Mouse (Mus musculus): ENCODE measurements around the gene Rsu1. TPM values are rescaled to one million over a fixed set of nuclear protein-coding genes. Genes with fewer than 3 reads are reported as not detected.

The Rsu1 gene
- polyA plus RNA-seq, 1 experiment: 49.1 TPM

GRCm38 (mm10) chr2:13240711-13241110, 30.5 kb downstream of the Rsu1 start:
- Histone ChIP-seq H3K36me3 (ENCODE audit: control insufficient read depth, insufficient read depth, low read length) (no peaks in the 10 kb centered on the region), H3K27ac (ENCODE audit: insufficient read depth, low read length) (no peak overlapping the region), H3K27me3 (ENCODE audit: control insufficient read depth, insufficient read depth, low read length) (no peaks in the 10 kb centered on the region), H3K4me3 (ENCODE audit: extremely low read depth, insufficient read depth, insufficient read length) (no peak overlapping the region), H3K4me1 (ENCODE audit: control insufficient read depth, insufficient read depth, insufficient read length) (no peaks in the 10 kb centered on the region)
- 84% methylated on average over 9 of the region's 9 CpGs for WGBS
- no peak for DNase-seq (ENCODE audit: low read depth in 1 of 2, low spot score in 2 of 2)
- TF ChIP-seq POLR2A (IDR thresholded peaks at IDR 0.05; ENCODE audit: low read depth, low read length): no peak
- no peak for TF ChIP-seq CTCF (IDR thresholded peaks at IDR 0.05; ENCODE audit: extremely low read depth, insufficient read depth, insufficient read length, insufficient replicate concordance)

- no peak overlapping the region for H3K4me3 ChIP-seq (ENCODE audit: extremely low read depth, insufficient read depth, insufficient read length)
- DNase-seq (ENCODE audit: low read depth in 1 of 2, low spot score in 2 of 2): peak; percentile 33 to 40
- H3K27ac ChIP-seq (ENCODE audit: insufficient read depth, low read length): no peak overlapping the region
- H3K4me1 ChIP-seq (ENCODE audit: control insufficient read depth, insufficient read depth, insufficient read length): peaks cover 4% of the 10 kb centered on the region
- 84% methylated on average over 8 of the region's 8 CpGs for WGBS
- TF ChIP-seq CTCF (IDR thresholded peaks at IDR 0.05; ENCODE audit: extremely low read depth, insufficient read depth, insufficient read length, insufficient replicate concordance) (peak; percentile 29; the same call in 1 of the 2 replicates), POLR2A (IDR thresholded peaks at IDR 0.05; ENCODE audit: low read depth, low read length) (no peak)
- no peaks in the 10 kb centered on the region for H3K27me3 ChIP-seq (ENCODE audit: control insufficient read depth, insufficient read depth, low read length)
- no peaks in the 10 kb centered on the region for H3K36me3 ChIP-seq (ENCODE audit: control insufficient read depth, insufficient read depth, low read length)
Observed at GRCm38 (mm10) chr2:13237140-13237901, 33.9 kb downstream of the Rsu1 start.

DNA sequence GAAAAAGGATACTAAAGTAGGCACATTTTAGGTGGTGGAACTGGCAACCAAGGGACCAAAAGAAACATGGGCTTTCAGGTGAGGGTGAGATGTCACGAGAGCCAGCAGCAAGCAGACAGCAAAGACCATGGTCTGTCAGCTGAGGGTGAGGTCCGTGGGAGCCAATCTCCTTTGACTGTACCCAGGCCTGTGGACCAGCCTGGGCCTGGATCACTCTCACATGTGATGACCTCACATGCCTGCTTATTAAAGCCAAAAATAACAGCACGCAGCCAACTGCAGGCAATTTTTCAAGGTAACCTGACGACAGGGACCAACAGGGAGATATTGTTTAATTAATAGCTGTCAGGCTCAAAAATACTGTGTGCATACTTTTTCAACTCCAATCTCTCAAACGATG, 35.5 kb downstream of the Rsu1 start:
- Histone ChIP-seq H3K4me1 (ENCODE audit: control insufficient read depth, insufficient read depth, insufficient read length) (peaks cover 4% of the 10 kb centered on the region), H3K27me3 (ENCODE audit: control insufficient read depth, insufficient read depth, low read length) (no peaks in the 10 kb centered on the region), H3K4me3 (ENCODE audit: extremely low read depth, insufficient read depth, insufficient read length) (no peak overlapping the region)

GRCm38 (mm10) chr2:13234796-13235195, 36.4 kb downstream of the Rsu1 start:
- WGBS: 91% methylated on average over 10 of the region's 10 CpGs
- DNase-seq (ENCODE audit: low read depth in 1 of 2, low spot score in 2 of 2): no peak
- peaks cover 4% of the 10 kb centered on the region for H3K4me1 ChIP-seq (ENCODE audit: control insufficient read depth, insufficient read depth, insufficient read length)
- H3K27ac ChIP-seq (ENCODE audit: insufficient read depth, low read length): no peak overlapping the region
- no peaks in the 10 kb centered on the region for H3K27me3 ChIP-seq (ENCODE audit: control insufficient read depth, insufficient read depth, low read length)
- H3K36me3 ChIP-seq (ENCODE audit: control insufficient read depth, insufficient read depth, low read length): no peaks in the 10 kb centered on the region
- no peak for TF ChIP-seq POLR2A (IDR thresholded peaks at IDR 0.05; ENCODE audit: low read depth, low read length)
- TF ChIP-seq CTCF (IDR thresholded peaks at IDR 0.05; ENCODE audit: extremely low read depth, insufficient read depth, insufficient read length, insufficient replicate concordance): no peak
- no peak overlapping the region for H3K4me3 ChIP-seq (ENCODE audit: extremely low read depth, insufficient read depth, insufficient read length)

More for the DNA sequence above, 35.5 kb downstream of the Rsu1 start:
- TF ChIP-seq POLR2A (IDR thresholded peaks at IDR 0.05; ENCODE audit: low read depth, low read length): no peak
- no peak for TF ChIP-seq CTCF (IDR thresholded peaks at IDR 0.05; ENCODE audit: extremely low read depth, insufficient read depth, insufficient read length, insufficient replicate concordance)
- no peak overlapping the region for H3K27ac ChIP-seq (ENCODE audit: insufficient read depth, low read length)
- no peak for DNase-seq (ENCODE audit: low read depth in 1 of 2, low spot score in 2 of 2)
- 87% methylated on average over 5 of the region's 5 CpGs for WGBS
- H3K36me3 ChIP-seq (ENCODE audit: control insufficient read depth, insufficient read depth, low read length): no peaks in the 10 kb centered on the region

DNA sequence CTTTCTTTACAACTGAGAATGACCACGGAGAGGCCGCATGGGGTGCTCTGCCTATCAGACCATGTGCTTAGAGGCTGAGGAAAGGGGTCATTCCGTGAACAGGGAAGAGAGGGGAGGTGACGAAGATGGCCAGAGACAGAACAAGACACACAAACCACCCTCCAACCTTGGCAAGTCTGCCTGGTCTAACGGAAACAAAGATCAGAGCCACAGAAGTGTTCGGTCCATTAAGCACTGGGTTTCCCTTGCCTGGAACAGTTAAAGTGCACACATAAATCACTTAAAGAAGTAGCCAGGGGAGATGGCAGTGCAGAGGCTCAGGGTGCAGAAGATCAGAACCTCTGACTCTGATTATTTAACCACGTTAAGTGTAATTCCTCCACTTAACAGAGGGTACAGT, 37.3 kb downstream of the Rsu1 start:
- Histone ChIP-seq H3K27me3 (ENCODE audit: control insufficient read depth, insufficient read depth, low read length) (no peaks in the 10 kb centered on the region), H3K4me3 (ENCODE audit: extremely low read depth, insufficient read depth, insufficient read length) (no peak overlapping the region), H3K27ac (ENCODE audit: insufficient read depth, low read length) (no peak overlapping the region), H3K36me3 (ENCODE audit: control insufficient read depth, insufficient read depth, low read length) (no peaks in the 10 kb centered on the region), H3K4me1 (ENCODE audit: control insufficient read depth, insufficient read depth, insufficient read length) (peaks cover 4% of the 10 kb centered on the region)
- no peak for DNase-seq (ENCODE audit: low read depth in 1 of 2, low spot score in 2 of 2)
- 64% methylated on average over 7 of the region's 7 CpGs for WGBS
- TF ChIP-seq POLR2A (IDR thresholded peaks at IDR 0.05; ENCODE audit: low read depth, low read length) (no peak), CTCF (IDR thresholded peaks at IDR 0.05; ENCODE audit: extremely low read depth, insufficient read depth, insufficient read length, insufficient replicate concordance) (no peak)

- Histone ChIP-seq H3K36me3 (ENCODE audit: control insufficient read depth, insufficient read depth, low read length) (no peaks in the 10 kb centered on the region), H3K4me1 (ENCODE audit: control insufficient read depth, insufficient read depth, insufficient read length) (peaks cover 4% of the 10 kb centered on the region)
- DNase-seq (ENCODE audit: low read depth in 1 of 2, low spot score in 2 of 2): no peak
Observed at GRCm38 (mm10) chr2:13233254-13233835, 37.9 kb downstream of the Rsu1 start.

GRCm38 (mm10) chr2:13232305-13232704, 38.9 kb downstream of the Rsu1 start:
- H3K27ac ChIP-seq (ENCODE audit: insufficient read depth, low read length): no peak overlapping the region

More at GRCm38 (mm10) chr2:13233254-13233835, 37.9 kb downstream of the Rsu1 start:
- Histone ChIP-seq H3K27ac (ENCODE audit: insufficient read depth, low read length) (peak overlapping the region; percentile 52; the same call in 1 of the 2 replicates), H3K4me3 (ENCODE audit: extremely low read depth, insufficient read depth, insufficient read length) (peak overlapping the region; percentile 12; the same call in 1 of the 2 replicates), H3K27me3 (ENCODE audit: control insufficient read depth, insufficient read depth, low read length) (no peaks in the 10 kb centered on the region)
- 41% methylated on average over 12 of the region's 12 CpGs for WGBS
- TF ChIP-seq CTCF (IDR thresholded peaks at IDR 0.05; ENCODE audit: extremely low read depth, insufficient read depth, insufficient read length, insufficient replicate concordance) (no peak), POLR2A (IDR thresholded peaks at IDR 0.05; ENCODE audit: low read depth, low read length) (no peak)

More at GRCm38 (mm10) chr2:13232305-13232704, 38.9 kb downstream of the Rsu1 start:
- Histone ChIP-seq H3K27me3 (ENCODE audit: control insufficient read depth, insufficient read depth, low read length) (no peaks in the 10 kb centered on the region), H3K4me3 (ENCODE audit: extremely low read depth, insufficient read depth, insufficient read length) (no peak overlapping the region), H3K36me3 (ENCODE audit: control insufficient read depth, insufficient read depth, low read length) (no peaks in the 10 kb centered on the region), H3K4me1 (ENCODE audit: control insufficient read depth, insufficient read depth, insufficient read length) (peaks cover 4% of the 10 kb centered on the region)
- no peak for DNase-seq (ENCODE audit: low read depth in 1 of 2, low spot score in 2 of 2)
- 93% methylated on average over 6 of the region's 6 CpGs for WGBS
- TF ChIP-seq POLR2A (IDR thresholded peaks at IDR 0.05; ENCODE audit: low read depth, low read length): no peak
- TF ChIP-seq CTCF (IDR thresholded peaks at IDR 0.05; ENCODE audit: extremely low read depth, insufficient read depth, insufficient read length, insufficient replicate concordance): no peak
